Mouse (Mus musculus) gastrocnemius, postnatal 25 days (tissue): ENCODE measurements around the gene Mmrn1. TPM values are rescaled to one million over a fixed set of nuclear protein-coding genes. Genes with fewer than 3 reads are reported as not detected.
"Not testable (repeated sequence)": the region's sequence is repeated elsewhere in the genome, so short reads cannot be mapped to it uniquely, and the experiment has no call there.

Experiments used
- DNase-seq: peaks from one replicate; pipeline ENCODE4 v3.0.0; 2022
- long read RNA-seq, 2 experiments: library from polyadenylated mRNA; stranded (forward); transcript quantifications; one replicate each; pipeline ENCODE4 v2.0.0; 2021
- total RNA-seq, 2 experiments: library from RNA; stranded (reverse); gene quantifications; 1 replicate in 1 of 2; 2 replicates in 1 of 2; pipeline ENCODE4 v1.2.3; 2021

Gene Mmrn1
- 1 to 10 TPM; 1.4 to 2.6 TPM for total RNA-seq
- long read RNA-seq, experiment 1, partial matches to known transcripts = 0 of 1 reads
- long read RNA-seq, experiment 1, other reads (novel, unspliced or antisense) = 1 of 1 reads
- long read RNA-seq, experiment 2 = 0 reads

GRCm38 (mm10) chr6:60924676-60925075 lies at the start of gene Mmrn1:
Gene Mmrn1, plus strand, starts transcription at chr6:60924976.
- DNase-seq = not testable (repeated sequence)

GRCm38 (mm10) chr6:60880362-60880761 lies 44.4 kb upstream of the Mmrn1 start:
- no peak for DNase-seq

GRCm38 (mm10) chr6:60881534-60881933 lies 43.2 kb upstream of the Mmrn1 start:
- no peak for DNase-seq

- DNase-seq = no peak
Measured at GRCm38 (mm10) chr6:60907272-60907671, 17.5 kb upstream of the Mmrn1 start.

- no peak for DNase-seq
Measured at GRCm38 (mm10) chr6:60931364-60931763, 6.6 kb downstream of the Mmrn1 start.

- DNase-seq = no peak
Measured at GRCm38 (mm10) chr6:60934835-60935234, 10.1 kb downstream of the Mmrn1 start.

- no peak for DNase-seq
Measured at GRCm38 (mm10) chr6:60935448-60936130, 10.8 kb downstream of the Mmrn1 start.

GRCm38 (mm10) chr6:60944178-60944577 lies 19.4 kb downstream of the Mmrn1 start:
- no peak for DNase-seq

- DNase-seq = no peak
Measured at GRCm38 (mm10) chr6:60944621-60945020, 19.8 kb downstream of the Mmrn1 start.

GRCm38 (mm10) chr6:60950415-60950814 lies 25.6 kb downstream of the Mmrn1 start:
- DNase-seq = no peak

- no peak for DNase-seq
Measured at GRCm38 (mm10) chr6:60961285-60961684, 36.5 kb downstream of the Mmrn1 start.

GRCm38 (mm10) chr6:60961838-60962237 lies 37.1 kb downstream of the Mmrn1 start:
- DNase-seq = no peak

- no peak for DNase-seq
Measured at GRCm38 (mm10) chr6:60962668-60963067, 37.9 kb downstream of the Mmrn1 start.

- DNase-seq = no peak
Measured at GRCm38 (mm10) chr6:60963726-60964125, 39.0 kb downstream of the Mmrn1 start.

GRCm38 (mm10) chr6:60966931-60967330 lies 42.2 kb downstream of the Mmrn1 start:
- no peak for DNase-seq

- DNase-seq = no peak
Measured at GRCm38 (mm10) chr6:60969407-60969806, 44.6 kb downstream of the Mmrn1 start.

GRCm38 (mm10) chr6:60970811-60971210 lies 46.0 kb downstream of the Mmrn1 start:
- DNase-seq = no peak

- DNase-seq = no peak
Measured at GRCm38 (mm10) chr6:60978610-60979009, 53.8 kb downstream of the Mmrn1 start.

GRCm38 (mm10) chr6:60979039-60979438 lies 54.3 kb downstream of the Mmrn1 start:
- DNase-seq = no peak

- DNase-seq = no peak
Measured at GRCm38 (mm10) chr6:60984360-60984759, 59.6 kb downstream of the Mmrn1 start.

GRCm38 (mm10) chr6:60985919-60986318 lies 61.1 kb downstream of the Mmrn1 start:
- no peak for DNase-seq

GRCm38 (mm10) chr6:60986914-60987313 lies 62.1 kb downstream of the Mmrn1 start:
- no peak for DNase-seq

- DNase-seq = no peak
Measured at GRCm38 (mm10) chr6:60987804-60988203, 63.0 kb downstream of the Mmrn1 start.

- no peak for DNase-seq
Measured at GRCm38 (mm10) chr6:60992366-60992765, 67.6 kb downstream of the Mmrn1 start.
